Mouse (Mus musculus): Measurements from ENCODE around the gene Zfp704. TPM values are rescaled to one million over a fixed set of nuclear protein-coding genes. Genes with fewer than 3 reads are reported as not detected.

Gene Zfp704
- total and polyA plus RNA-seq, 3 experiments = not detected

GRCm38 (mm10) chr3:9475501-9475900, 134.4 kb downstream of the Zfp704 start:
- no peaks in the 10 kb centered on the region for H3K79me2 ChIP-seq (replicated peaks; ENCODE audit: control insufficient read depth, extremely low read depth, insufficient read depth, poor library complexity, severe bottlenecking)
- no peaks in the 10 kb centered on the region for H3K27me3 ChIP-seq (replicated peaks)
- H3K4me1 ChIP-seq (ENCODE audit: control insufficient read depth in 1 of 2, insufficient read depth in 2 of 2) = peaks cover 0 to 4% of the 10 kb centered on the region in 2 experiments; a peak in 1 of 4 replicates
- H3K4me3 ChIP-seq (replicated peaks in 1 of 3; ENCODE audit: low read depth in 2 of 3, low read length in 2 of 3, poor library complexity in 1 of 3) = no peak overlapping the region
- H3K9ac ChIP-seq (ENCODE audit: insufficient read depth, low read depth) = no peak overlapping the region
- dilution Hi-C loops (cut with MboI; ENCODE audit: extremely low pct_ligation_motif_present, extremely low pct_unique_long_range_greater_than_20kb, low sequenced_read_pairs) = no loop called here
- in situ Hi-C loops (cut with MboI; ENCODE audit: low pct_ligation_motif_present, low pct_unique_long_range_greater_than_20kb, low sequenced_read_pairs) = loop anchor here (25.0 kb wide), 2 partner anchors 462 to 513 kb away; no protein-coding TSS in a partner anchor
- TF ChIP-seq HCFC1 (IDR thresholded peaks at IDR 0.05; ENCODE audit: low read depth, low read length) (no peak), NELFE (IDR thresholded peaks at IDR 0.05; ENCODE audit: low read depth, low read length) (no peak), CHD2 (IDR thresholded peaks at IDR 0.05; ENCODE audit: low read length) (no peak), MYC (IDR thresholded peaks at IDR 0.05; ENCODE audit: low read depth, low read length) (no peak), PAX5 (IDR thresholded peaks at IDR 0.05; ENCODE audit: low read length) (no peak), MAX (IDR thresholded peaks at IDR 0.05; ENCODE audit: low read length) (no peak), JUN (IDR thresholded peaks at IDR 0.05; ENCODE audit: insufficient read depth, low read depth, low read length) (no peak), JUND (conservative IDR thresholded peaks at IDR 0.05; ENCODE audit: low read depth, low read length) (no peak), ELF1 (IDR thresholded peaks at IDR 0.05; ENCODE audit: low read depth, low read length) (no peak), ZKSCAN1 (IDR thresholded peaks at IDR 0.05; ENCODE audit: borderline replicate concordance, low read depth, low read length) (no peak), EP300 (IDR thresholded peaks at IDR 0.05; ENCODE audit: low read length) (no peak), UBTF (IDR thresholded peaks at IDR 0.05; ENCODE audit: low read depth, low read length) (no peak), NRF1 (IDR thresholded peaks at IDR 0.05; ENCODE audit: low read depth, low read length) (no peak), MAZ (IDR thresholded peaks at IDR 0.05; ENCODE audit: low read depth, low read length) (no peak), ETS1 (conservative IDR thresholded peaks at IDR 0.05; ENCODE audit: low read depth, low read length) (no peak), POLR2AphosphoS2 (IDR thresholded peaks at IDR 0.05; ENCODE audit: low read depth, low read length) (no peak), MEF2A (IDR thresholded peaks at IDR 0.05; ENCODE audit: borderline replicate concordance, low read depth, low read length) (no peak), ZNF384 (IDR thresholded peaks at IDR 0.05; ENCODE audit: low read depth, low read length) (no peak), RCOR1 (conservative IDR thresholded peaks at IDR 0.05; ENCODE audit: low read depth, low read length) (no peak)
- H3K4me2 ChIP-seq (ENCODE audit: insufficient read depth, low read depth, poor library complexity, severe bottlenecking) = no peak overlapping the region
- no peak for DNase-seq (ENCODE audit: extremely low read depth)
- H3K27ac ChIP-seq (ENCODE audit: insufficient read depth, low read depth) = no peak overlapping the region
- no peaks in the 10 kb centered on the region for H3K9me3 ChIP-seq (replicated peaks; ENCODE audit: low read length)
- no peaks in the 10 kb centered on the region for H3K36me3 ChIP-seq (replicated peaks in 1 of 2; ENCODE audit: control insufficient read depth in 1 of 2, insufficient read depth in 1 of 2, low read length in 1 of 2)

- Histone ChIP-seq H3K4me1 (ENCODE audit: control insufficient read depth in 1 of 2, insufficient read depth in 2 of 2) (no peaks in the 10 kb centered on the region), H3K27me3 (replicated peaks) (no peaks in the 10 kb centered on the region), H3K4me3 (replicated peaks in 1 of 3; ENCODE audit: low read depth in 2 of 3, low read length in 2 of 3, poor library complexity in 1 of 3) (no peak overlapping the region), H3K79me2 (replicated peaks; ENCODE audit: control insufficient read depth, extremely low read depth, insufficient read depth, poor library complexity, severe bottlenecking) (no peaks in the 10 kb centered on the region), H3K9me3 (replicated peaks; ENCODE audit: low read length) (no peaks in the 10 kb centered on the region), H3K27ac (ENCODE audit: insufficient read depth, low read depth) (no peak overlapping the region), H3K9ac (ENCODE audit: insufficient read depth, low read depth) (no peak overlapping the region), H3K36me3 (replicated peaks in 1 of 2; ENCODE audit: control insufficient read depth in 1 of 2, insufficient read depth in 1 of 2, low read length in 1 of 2) (no peaks in the 10 kb centered on the region), H3K4me2 (ENCODE audit: insufficient read depth, low read depth, poor library complexity, severe bottlenecking) (no peak overlapping the region)
- dilution Hi-C loops (cut with MboI; ENCODE audit: extremely low pct_ligation_motif_present, extremely low pct_unique_long_range_greater_than_20kb, low sequenced_read_pairs) = no loop called here
- in situ Hi-C loops (cut with MboI; ENCODE audit: low pct_ligation_motif_present, low pct_unique_long_range_greater_than_20kb, low sequenced_read_pairs) = loop anchor here (25.0 kb wide), 1 partner anchor 387 kb away; no protein-coding TSS in a partner anchor
- TF ChIP-seq CHD1 (IDR thresholded peaks at IDR 0.05; ENCODE audit: low read depth, low read length) (no peak), IRF4 (IDR thresholded peaks at IDR 0.05; ENCODE audit: low read depth, low read length) (no peak), MAFK (IDR thresholded peaks at IDR 0.05; ENCODE audit: insufficient replicate concordance, low read length) (no peak), USF2 (conservative IDR thresholded peaks at IDR 0.05; ENCODE audit: low read depth, low read length) (no peak), MAZ (IDR thresholded peaks at IDR 0.05; ENCODE audit: low read depth, low read length) (no peak), USF1 (IDR thresholded peaks at IDR 0.05; ENCODE audit: low read depth, low read length) (no peak), ZMIZ1 (IDR thresholded peaks at IDR 0.05; ENCODE audit: low read depth, low read length) (no peak), ELF1 (IDR thresholded peaks at IDR 0.05; ENCODE audit: low read depth, low read length) (no peak), JUN (IDR thresholded peaks at IDR 0.05; ENCODE audit: insufficient read depth, low read depth, low read length) (no peak), KAT2A (IDR thresholded peaks at IDR 0.05; ENCODE audit: insufficient replicate concordance, low read length) (no peak), POLR2AphosphoS2 (IDR thresholded peaks at IDR 0.05; ENCODE audit: low read depth, low read length) (no peak), MEF2A (IDR thresholded peaks at IDR 0.05; ENCODE audit: borderline replicate concordance, low read depth, low read length) (no peak), TBP (conservative IDR thresholded peaks at IDR 0.05; ENCODE audit: low read depth, low read length) (no peak), ZC3H11A (IDR thresholded peaks at IDR 0.05; ENCODE audit: low read depth, low read length) (no peak), TCF12 (IDR thresholded peaks at IDR 0.05; ENCODE audit: low read depth, low read length) (no peak), ETS1 (conservative IDR thresholded peaks at IDR 0.05; ENCODE audit: low read depth, low read length) (no peak)
- DNase-seq (ENCODE audit: extremely low read depth) = no peak
Observed at GRCm38 (mm10) chr3:9474331-9474730, 135.6 kb downstream of the Zfp704 start.

Data from CH12.LX (cell line).